Mouse (Mus musculus) embryo, embryonic 10.5 days (tissue): Measurements from ENCODE around the gene Ifne.
A peak's percentile ranks its signal among the peaks of the same experiment; 100 is the strongest.

ENCODE experiments used
- DNase-seq: peaks from one replicate; pipeline ENCODE4 v3.0.0-alpha.2; 2015; ENCODE audit warnings: low spot score

Ifne gene

GRCm38 (mm10) chr4:88880101-88880500 lies at the start of gene Ifne:
Gene Ifne, minus strand, starts transcription at chr4:88880201.
- no peak for DNase-seq

GRCm38 (mm10) chr4:88928341-88929102 lies 48.5 kb upstream of the Ifne start:
- DNase-seq = no peak

DNA sequence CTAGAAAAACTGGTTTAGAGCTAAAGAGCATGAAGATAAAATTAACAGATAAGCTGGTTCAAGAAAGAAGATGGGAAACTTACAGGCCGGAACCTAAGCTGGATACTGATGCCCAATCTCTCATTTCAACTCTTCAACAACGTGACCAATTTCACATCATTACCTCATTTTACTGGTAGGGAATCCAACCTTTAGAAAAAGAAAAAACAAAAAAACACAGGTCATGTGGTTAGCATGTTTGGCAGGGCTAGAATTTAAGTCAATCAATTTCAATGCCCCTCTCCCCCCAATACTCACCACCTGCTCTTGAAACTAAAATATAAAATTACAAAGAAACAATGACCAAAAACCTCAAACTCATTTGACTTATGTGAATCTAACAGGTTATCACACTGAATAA lies 47.8 kb upstream of the Ifne start:
- DNase-seq = no peak

DNA sequence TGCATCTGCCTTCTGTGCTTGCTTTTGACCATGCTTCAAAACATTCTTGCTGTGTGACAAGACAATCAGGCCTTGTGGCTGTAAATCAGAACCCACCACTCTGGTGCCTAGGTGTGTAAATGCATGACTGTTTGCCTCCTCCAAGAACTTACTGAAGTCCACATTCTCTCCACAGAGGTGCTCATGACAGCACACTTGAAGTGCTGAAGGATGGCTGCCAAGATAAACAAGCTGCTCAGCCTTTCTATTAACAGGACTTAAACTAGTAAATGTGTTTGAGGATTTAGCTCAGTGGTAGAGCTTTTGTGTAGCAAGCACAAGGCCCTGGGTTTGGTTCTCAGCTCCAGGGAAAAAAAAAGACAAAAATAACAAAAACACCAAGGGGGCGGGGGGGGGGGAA lies 46.6 kb upstream of the Ifne start:
- no peak for DNase-seq

GRCm38 (mm10) chr4:88926082-88926481 lies 46.1 kb upstream of the Ifne start:
- DNase-seq = no peak

DNA sequence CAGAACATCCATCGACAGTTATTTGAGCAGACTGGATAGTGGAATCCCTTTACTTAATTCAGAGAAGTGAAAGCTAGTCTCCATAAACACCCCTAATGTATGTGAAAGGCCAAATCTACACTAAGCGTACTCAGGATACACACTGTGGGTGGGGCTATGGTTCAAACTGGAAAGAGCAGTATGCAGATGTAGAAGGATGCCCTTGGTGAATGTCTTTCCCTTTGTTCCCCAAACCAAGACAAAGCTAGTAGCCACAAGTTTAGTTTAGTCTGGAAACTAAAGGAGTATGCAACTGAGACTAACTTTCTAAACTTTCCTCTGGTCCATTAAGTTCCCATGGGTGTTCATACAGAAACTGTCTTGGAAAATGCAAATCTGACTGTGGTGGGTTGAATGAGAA lies 45.5 kb upstream of the Ifne start:
- no peak for DNase-seq

GRCm38 (mm10) chr4:88921280-88921679 lies 41.3 kb upstream of the Ifne start:
- DNase-seq = no peak

DNA sequence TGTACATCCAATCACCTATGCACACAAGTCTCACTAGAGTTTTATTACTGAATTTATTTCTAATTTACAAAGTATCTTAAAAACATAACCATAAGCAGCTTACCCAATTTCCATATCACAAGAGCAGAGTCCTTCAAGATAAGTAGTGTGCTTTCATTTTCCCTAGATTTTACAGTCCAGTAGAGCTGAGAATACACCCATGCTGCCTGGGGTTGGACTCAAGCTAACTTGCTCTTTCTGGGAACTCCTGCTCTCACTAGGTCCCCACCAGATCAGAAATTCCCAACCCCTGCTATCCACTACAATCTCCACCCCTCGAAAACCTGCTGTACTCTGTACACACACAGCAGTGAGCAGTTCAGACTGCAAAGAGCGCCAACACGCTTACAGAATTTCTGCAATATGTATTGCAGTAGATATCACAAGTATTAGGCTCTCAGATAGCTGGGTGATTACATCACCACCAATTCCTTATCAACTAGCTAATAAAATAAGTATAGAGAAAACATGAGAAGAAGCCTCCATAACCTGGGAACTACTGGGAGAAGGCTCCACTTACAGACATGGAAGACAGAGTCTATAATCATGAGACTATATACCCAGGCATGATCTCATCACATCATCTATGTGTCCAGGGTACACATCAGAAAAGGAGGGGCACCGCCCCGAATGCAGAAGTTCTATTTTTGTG lies 37.9 kb upstream of the Ifne start:
- no peak for DNase-seq

- no peak for DNase-seq
Measured at GRCm38 (mm10) chr4:88916306-88916705, 36.3 kb upstream of the Ifne start.

GRCm38 (mm10) chr4:88913984-88914383 lies 34.0 kb upstream of the Ifne start:
- DNase-seq = no peak

DNA sequence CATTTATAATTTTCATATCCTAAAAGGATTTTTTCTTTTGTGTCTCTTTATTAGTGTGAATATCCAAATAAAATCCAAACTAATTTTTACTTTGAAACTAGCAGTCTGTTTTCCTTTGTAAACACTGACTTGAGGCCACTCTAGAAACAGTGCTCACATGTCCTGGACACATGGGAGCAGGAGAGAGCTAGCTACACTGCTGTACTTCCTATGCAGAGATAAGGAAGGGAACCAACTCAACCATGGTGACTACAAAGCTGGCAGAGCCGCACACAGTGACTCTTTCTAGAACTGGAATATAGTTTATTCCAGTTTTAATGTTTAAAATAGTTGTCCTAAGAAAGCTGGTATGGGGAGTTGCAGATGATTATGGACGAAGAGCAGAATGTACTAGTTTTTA lies 32.9 kb upstream of the Ifne start:
- no peak for DNase-seq

DNA sequence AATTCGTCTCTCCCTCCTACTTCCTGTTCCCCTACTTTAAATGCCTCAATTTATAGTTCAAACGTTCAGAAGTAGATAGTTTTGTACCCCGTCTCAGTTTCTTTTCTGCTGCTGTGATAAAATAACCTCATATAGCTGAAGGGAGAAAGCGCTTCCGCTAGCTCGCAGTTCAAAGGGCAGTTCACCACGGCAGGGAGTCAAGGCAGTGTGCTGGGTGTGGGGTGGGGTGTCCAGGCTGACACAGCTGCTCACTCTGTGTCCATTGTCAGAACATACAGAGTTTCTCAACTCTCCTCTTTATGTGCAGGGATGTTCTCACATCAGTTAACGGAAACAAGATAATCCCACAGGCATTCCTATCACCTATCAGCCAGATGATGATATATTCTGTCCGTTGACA lies 32.2 kb upstream of the Ifne start:
- no peak for DNase-seq

GRCm38 (mm10) chr4:88909600-88910534 lies 29.9 kb upstream of the Ifne start:
- no peak for DNase-seq

DNA sequence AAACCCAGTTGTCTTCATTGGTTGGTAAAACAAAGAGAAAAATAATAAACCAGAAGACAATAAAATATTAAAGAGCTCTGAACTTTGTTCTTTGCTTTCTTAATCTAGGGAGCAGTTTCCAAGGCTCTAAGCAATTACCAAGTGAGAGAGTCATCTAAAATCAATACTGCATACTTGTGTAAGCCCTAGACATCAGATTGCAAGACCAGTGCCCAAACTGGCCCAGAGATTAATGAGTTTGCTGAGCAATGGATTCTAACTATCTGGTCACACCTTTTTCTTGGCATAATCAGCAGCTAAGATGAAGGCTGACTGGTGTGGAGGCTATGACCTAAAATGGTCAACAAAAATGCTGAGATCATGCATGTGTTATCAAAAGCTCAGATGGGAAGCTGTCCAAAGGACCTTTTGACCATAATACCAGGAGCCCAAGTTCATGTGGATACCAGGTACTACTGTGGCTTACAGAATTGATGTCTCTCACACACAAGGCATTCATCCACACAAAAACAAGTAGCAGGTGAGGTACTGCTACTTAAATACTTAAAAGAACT lies 13.3 kb upstream of the Ifne start:
- DNase-seq = no peak

DNA sequence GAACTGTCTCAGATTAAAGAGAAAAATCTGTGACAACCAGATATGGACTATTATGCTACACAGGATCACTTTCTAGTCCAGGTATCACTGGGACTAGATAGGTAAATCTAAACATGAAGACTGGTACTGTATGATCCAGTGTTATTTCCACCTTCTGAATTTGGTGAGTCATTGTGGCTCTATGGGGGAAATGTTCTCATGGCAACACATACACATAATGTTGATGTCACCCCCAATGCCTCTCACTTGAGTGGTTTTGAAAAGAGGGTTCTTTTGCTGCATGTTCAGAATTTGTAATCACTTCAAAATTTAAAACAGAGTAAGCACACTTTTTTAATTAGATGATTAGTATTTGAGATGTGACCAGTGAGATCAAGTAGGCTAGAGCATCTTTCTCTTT lies 8.2 kb upstream of the Ifne start:
- no peak for DNase-seq

GRCm38 (mm10) chr4:88878772-88879171 lies 1.2 kb downstream of the Ifne start:
- no peak for DNase-seq

DNA sequence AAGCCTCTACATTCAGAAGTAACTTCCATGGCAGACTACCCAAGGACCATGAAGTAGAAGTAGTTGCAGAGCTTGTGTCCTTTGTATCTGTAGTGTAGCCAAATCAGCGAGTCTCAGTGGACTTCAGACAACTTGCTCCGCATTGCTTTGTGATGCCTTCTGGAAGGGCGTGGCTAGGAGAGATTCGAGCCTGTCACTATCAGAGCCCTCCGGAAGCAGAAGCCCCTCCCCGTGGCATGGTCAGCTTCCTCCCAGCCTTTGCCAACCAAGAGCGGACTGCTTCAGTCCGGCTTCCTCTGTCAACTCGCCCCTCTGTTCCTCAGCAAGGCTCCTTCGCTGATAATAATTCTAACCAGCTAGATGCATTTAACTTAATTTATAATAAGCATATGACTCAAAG lies 1.8 kb downstream of the Ifne start:
- no peak for DNase-seq

DNA sequence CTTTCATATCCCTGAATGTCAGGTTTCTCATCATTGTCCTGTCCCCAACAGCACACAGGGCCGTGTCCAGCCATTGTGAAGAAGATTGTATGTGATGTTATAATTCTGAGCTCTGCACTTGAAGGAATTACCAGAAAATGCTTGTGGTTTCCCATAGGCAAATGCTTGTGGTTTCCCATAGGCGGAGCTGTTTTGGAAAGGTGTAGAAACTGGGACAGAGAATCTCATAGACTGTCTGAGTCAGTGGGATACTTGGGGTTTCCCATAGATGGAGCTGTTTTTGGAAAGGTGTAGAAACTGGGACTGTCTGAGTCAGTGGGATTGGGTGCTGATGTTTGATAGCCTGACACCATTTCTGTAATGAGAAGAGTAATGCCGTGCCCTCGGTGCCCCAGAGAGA lies 3.5 kb downstream of the Ifne start:
- DNase-seq = no peak

- DNase-seq = no peak
Measured at GRCm38 (mm10) chr4:88875435-88876095, 4.4 kb downstream of the Ifne start.

GRCm38 (mm10) chr4:88872691-88873090 lies 7.3 kb downstream of the Ifne start:
- DNase-seq = peak; percentile 84
